Mouse (Mus musculus) mesoderm, embryonic 11.5 days (tissue): ENCODE results near the gene Calcoco1.

Source experiments
- DNase-seq: peaks from one replicate; pipeline ENCODE4 v3.0.0-alpha.2; 2012; ENCODE audit warnings: low read depth, low spot score

The Calcoco1 gene

DNA sequence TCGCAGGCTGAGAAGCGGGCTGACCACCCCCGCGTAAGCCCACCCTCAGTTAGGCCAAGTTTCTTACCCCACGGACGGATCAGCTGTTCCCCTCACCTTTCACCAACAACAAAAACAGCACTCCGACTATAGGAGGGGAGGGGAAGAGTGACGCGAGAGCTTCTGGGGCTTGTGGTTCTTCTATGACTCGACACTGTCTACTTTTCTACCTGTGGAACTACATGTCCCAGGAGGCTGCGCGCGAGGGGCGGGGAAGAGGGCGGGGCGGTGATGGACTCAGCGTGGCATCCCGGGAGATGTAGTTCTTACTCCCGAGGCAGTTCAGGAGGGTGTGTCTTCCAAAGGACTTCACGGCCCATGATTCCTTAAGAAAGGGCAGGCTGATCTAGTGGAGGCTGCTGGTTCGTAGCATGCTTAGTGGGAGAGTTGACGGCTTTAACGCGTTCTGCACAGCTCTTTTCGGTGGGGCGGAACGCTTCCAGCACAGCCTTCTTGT, at the start of gene Calcoco1:
Calcoco1 (minus strand) TSS at position 199 of the 496 bp plus-strand sequence.
- DNase-seq: peak; percentile 98

GRCm38 (mm10) chr15:102770866-102771265, 48.9 kb upstream of the Calcoco1 start:
- DNase-seq: no peak

DNA sequence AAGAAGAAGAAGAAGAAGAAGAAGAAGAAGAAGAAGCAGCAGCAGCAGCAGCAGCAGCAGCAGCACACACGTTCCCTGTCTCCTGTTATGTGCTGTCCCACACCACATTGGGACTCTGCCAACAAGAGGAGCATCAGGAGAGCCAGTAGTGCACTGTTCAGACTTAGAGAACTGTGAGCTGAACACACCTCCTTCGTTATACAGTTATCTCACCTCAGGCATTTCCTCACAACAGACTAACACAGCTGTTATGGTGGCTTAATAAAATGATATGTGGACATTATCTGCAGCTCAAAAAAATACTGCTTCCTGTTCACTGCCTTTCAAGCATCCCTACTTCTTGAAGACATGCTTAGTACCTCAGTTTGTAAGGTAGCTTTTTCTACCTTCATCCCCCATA, 43.2 kb upstream of the Calcoco1 start:
- DNase-seq: no peak

DNA sequence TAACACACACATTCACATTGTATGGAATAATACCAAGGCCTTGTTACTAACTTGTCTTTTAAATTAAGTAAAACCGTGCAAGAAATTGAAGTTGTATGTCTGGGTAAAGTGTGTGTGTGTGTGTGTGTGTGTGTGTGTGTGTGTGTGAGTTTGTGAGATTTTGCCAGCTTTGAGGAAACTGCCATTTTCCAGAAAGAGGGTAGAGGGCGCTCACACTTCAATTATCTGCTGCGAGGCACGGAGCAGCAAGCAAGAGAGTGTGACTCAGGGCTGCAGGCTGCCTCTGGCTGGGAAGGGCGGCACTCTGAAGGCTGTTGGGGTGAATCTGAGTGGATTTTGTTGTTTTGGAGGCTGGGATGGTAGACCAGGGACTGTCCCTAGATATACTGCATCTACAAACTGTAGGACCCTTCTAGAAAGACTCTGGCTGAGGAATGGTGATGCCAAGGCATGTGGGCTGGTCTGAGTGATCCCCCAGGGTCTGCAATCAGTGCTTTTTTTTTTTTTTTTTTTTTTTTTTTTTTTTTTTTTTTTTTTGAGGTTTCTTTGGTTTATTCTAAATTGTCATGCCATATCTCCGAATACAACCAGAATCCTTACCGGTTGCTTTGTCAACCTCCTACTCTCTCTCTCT, 39.9 kb upstream of the Calcoco1 start:
- DNase-seq: peak; percentile 48

- no peak for DNase-seq
These were observed 35.7 kb upstream of the Calcoco1 start for GRCm38 (mm10) chr15:102757686-102758085.

GRCm38 (mm10) chr15:102755053-102755452, 33.1 kb upstream of the Calcoco1 start:
- DNase-seq: no peak

- no peak for DNase-seq
These were observed 32.4 kb upstream of the Calcoco1 start for GRCm38 (mm10) chr15:102754361-102754760.

DNA sequence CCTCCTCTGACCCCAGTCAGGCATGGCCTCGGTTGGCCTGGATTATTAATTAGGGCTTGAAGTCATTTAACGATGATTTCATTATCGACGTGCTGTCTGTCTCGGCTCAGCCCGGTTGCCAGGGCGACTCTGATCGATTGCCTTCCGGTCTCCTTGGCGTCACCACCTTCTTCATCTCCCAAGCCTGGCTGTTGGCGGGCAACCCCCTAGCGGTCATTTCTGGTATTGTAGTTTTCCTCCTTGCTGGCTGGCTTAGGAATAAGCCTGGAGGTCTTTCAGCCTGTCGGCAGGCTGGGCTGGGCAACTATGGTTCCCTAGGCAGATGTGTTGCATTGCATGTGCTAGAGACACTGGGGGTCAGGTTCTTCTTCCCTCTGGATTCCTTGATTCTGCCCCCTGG, 31.2 kb upstream of the Calcoco1 start:
- peak; percentile 94 for DNase-seq

- no peak for DNase-seq
These were observed 30.2 kb upstream of the Calcoco1 start for GRCm38 (mm10) chr15:102752164-102752563.

DNA sequence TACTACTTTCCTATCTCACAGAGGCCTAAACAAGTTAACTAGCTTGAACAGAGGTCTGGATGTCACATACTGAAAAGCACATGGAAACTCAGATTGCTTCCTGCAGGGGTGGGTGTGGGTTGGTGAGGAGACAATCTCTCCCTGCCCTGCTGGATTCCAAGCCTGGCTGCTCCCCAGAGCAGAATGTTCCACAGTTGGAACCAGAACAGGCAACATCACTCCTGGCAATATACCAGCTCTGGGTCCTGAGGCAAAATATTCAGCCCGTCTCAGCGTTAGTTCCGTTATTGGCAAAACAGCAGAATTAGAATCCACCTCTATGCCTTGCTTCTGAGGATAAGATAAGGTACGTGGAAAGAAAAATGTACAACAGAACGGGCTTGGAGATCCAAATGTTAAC, 28.3 kb upstream of the Calcoco1 start:
- DNase-seq: no peak

DNA sequence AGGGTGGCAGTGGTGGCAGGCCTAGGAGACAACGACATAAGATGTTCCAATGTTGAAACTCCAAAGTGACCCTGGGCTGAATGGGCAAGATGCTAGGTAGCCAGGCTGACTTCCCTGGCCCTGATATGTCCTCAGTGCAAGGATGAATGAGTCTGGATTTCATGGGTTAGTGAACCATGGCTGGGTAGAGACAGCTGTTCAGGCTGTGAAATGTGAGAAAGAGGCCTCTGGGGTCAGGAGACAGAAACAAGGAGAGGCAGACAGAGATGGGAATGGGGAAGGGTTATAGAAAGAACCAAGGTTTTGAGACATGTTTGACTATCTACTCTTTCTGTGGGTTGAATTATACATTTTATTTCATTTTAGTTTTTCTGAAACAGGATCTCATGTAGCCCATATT, 27.1 kb upstream of the Calcoco1 start:
- DNase-seq: no peak

DNA sequence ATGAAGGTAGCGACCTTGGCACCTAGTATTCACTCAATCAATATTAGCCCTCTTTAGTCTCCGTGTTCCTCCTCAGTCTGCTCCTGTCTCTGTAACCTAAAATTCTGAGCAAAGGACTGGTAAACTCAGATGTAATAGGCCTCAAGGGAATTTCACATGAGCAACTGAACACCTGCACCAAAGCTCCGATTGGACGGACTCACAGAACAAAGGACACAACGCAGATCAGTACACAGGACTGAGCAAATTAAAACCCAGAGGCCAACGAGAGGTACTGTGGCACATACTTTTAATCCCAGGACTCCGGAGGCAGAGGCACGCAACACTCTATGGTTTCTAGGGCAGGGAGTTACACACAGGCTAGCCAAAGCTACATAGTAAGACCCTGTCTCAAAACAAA, 25.9 kb upstream of the Calcoco1 start:
- no peak for DNase-seq

GRCm38 (mm10) chr15:102747286-102747640, 25.3 kb upstream of the Calcoco1 start:
- no peak for DNase-seq

DNA sequence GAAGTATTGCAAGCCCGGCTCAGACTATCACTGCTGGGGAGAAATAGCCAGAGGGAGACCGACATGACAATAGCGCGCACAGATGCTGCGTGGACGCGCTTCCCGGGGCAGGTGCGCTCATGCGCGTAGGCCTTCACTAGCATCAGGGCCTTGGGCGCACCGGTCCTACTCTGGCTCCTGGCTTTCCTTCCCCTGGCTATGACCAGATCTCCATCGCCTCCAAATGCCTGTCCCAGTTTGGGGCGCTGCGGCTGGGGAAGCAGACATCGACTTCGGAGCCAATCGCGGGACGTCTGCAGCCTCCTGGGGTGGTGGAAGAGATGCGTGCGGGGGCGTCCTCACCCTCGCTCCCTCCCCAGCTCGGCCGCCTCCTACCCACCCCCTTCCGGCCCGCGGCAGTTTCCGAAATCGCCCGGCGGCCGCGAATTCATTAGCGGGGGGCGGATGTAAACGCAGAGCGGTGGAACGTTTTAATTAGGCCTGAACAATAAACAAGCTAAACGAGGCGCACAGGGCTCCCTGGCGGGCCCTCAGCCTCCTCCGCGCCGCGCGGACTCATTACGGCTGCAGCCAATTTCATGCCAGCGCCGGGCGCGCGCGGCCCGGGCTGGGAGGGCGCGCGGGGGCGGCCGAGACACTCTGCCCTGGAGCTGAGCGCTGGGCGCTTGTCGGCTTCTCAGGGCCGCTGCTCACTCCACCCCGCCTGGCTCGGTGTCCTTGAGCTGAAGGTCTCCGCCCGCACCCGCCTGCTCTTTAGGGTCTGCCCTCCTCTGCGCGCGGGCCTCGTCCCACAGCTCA, 24.7 kb upstream of the Calcoco1 start:
- DNase-seq: no peak

GRCm38 (mm10) chr15:102746126-102746487, 24.1 kb upstream of the Calcoco1 start:
- no peak for DNase-seq

DNA sequence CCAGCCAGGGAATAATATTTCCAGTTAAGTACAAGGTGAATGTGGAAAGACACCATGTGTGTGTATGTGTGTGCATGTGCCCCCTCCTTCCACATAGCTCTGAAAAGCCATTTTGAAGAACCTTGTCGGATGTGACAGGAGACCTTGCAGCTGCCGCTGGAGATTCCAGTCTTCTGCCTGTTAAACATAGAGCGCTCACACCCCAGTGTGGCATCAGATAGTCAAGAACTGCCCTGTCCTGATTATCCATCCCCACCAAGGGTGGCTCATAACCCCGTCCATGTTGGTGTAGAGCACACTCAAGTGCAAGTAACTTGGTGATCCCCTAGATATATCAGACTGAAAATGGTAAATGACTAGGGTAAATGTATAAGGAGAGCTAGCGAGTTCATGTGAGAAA, 23.4 kb upstream of the Calcoco1 start:
- no peak for DNase-seq

GRCm38 (mm10) chr15:102744831-102745230, 22.9 kb upstream of the Calcoco1 start:
- DNase-seq: no peak

DNA sequence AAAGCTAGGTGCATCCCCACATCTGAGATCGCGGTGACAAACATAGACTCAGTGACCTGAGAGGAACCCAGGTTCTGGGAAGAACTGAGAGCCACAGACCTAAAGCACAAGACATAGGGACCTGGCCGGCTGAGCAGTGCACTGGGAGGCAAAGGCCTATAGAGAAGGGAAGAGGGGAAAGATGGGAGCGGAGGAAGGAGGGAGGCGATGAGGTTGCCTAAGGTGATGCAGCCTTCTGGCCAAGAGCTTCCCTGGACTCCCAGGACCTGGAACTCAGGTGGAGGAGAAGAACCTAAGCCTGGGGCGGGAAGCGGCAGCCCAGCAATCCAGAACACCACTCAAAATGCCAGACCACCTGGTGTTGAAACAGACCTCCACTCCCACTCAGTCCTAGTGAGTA, 22.4 kb upstream of the Calcoco1 start:
- DNase-seq: no peak

DNA sequence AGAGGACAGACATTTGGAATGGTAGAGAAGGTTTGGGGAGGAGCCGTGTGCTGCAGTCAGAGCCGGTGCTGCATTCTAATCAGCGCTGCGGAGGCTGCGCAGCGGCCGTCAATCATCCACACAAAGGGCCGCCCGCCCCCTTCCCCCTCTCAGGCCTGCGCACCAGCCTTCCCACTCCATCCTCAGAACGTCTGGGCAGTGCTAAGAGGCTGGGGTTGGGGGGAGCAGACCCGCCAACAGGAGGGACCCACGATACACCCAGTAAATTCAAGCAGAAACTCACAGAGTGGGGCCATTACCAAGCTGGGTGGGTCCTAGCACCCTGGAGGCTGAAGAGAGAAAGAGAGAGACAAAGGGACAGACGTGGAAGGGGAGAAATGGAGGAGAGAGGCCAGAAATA, 22.0 kb upstream of the Calcoco1 start:
- DNase-seq: peak; percentile 70

DNA sequence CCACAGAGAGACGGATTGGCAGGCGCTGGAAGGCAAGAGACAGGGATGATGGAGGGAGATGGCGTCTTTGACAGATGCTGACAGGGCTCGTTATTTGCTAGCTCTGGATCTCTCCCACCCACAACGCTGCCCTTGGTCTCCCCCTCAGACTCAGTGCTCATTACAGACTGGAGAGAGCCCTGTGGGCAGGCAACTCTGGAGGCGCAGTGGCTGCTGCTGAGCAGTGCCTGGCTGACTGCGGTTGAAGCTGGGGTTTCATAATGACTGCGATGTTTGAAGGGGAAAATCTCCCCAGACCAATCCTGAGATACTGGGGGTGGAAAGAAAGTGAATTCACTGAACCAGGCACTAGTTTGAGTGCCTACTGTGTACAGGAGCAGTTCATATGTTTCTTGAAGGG, 21.2 kb upstream of the Calcoco1 start:
- DNase-seq: no peak

- peak; percentile 94 for DNase-seq
These were observed 20.6 kb upstream of the Calcoco1 start for GRCm38 (mm10) chr15:102742589-102742988.

- DNase-seq: peak; percentile 81
These were observed 17.7 kb upstream of the Calcoco1 start for GRCm38 (mm10) chr15:102739520-102740297.
